Mouse (Mus musculus): ENCODE measurements around the gene Olfr148.
A peak's percentile ranks its signal among the peaks of the same experiment; 100 is the strongest.

Gene Olfr148

GRCm38 (mm10) chr9:39610355-39610754 is at the start of gene Olfr148:
Olfr148 (plus strand) TSS chr9:39610655.
- DNase-seq (ENCODE audit: low read depth): no peak

DNA sequence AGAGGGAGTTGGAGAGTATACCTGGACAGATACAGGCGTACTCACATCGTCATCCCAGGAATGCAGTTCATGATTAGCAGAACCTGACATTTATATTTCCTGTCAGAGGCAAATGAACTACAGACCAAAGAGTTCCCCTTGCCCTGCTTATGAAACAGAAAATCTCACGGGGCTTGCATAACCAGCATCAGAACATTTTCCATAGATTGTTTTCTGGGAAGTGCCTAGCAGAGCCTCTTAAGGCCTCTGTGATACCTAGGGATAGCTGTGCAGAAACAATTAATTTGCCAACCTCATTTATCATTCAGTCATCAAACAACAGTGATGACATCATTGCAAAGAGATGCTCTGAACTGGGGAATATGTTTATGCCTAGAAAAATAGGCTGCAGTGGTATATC is 35.0 kb upstream of the Olfr148 start, which contains the start of gene Olfr959:
Olfr959 (minus strand) TSS at position 101 of the 400 bp plus-strand sequence.
- DNase-seq (ENCODE audit: low read depth): no peak

DNA sequence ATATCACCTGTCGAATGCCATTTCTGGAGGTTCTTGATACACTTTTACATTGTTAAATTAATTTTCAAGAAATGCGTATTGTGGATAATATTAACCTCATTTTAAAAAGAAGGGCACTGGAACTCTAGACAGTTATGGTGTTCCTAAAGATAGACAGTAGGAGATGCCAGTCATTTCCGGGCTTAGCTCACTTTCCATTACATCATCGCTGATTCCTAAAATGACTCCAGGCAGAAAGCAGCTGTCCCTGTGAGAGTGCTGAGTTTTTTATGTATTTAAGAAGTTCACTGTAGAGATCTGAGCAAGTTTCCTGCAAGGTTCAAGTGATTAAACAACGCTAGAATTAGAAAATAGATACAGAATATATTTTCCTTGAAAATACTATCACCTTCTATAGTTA is 33.4 kb upstream of the Olfr148 start:
- no peak for DNase-seq (ENCODE audit: low read depth)

DNA sequence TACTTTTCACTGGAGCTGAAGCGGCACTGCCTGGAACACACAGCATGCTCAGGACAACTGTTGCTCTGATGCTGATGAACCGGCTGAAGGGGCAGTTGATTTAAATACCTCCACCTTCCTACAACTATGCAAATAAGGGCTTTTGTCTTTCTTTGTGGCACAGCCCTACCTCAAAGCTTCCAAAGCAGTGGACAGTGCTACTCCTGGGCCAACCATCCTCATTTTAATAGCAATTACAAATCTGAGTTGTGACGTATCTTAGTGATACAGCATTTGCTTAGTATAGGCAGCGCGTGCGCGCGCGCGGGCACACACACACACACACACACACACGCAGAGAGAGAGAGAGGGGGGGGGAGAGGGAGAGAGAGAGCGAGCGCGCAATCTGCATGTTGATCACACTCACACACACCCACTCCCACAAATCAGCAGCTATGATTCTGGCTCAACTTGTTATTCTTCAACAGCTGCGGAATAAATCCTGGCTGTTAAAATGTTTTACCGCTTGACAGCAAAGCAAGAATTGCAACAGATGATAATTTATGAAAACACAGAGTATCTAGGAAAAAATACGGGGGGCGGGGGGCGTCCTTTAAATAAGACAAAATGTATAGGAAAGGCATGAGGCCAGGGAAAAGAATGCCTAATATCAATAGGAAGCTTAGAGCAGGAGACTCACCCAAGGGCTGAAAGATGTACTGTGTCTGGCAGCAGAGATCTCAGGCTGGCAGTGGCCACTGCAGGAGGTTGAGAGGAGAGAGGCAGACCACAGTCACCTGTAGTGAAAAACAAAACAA is 7.7 kb upstream of the Olfr148 start:
- DNase-seq (ENCODE audit: low read depth): no peak

GRCm38 (mm10) chr9:39603333-39603845 is 7.1 kb upstream of the Olfr148 start:
- DNase-seq (ENCODE audit: low read depth): no peak

DNA sequence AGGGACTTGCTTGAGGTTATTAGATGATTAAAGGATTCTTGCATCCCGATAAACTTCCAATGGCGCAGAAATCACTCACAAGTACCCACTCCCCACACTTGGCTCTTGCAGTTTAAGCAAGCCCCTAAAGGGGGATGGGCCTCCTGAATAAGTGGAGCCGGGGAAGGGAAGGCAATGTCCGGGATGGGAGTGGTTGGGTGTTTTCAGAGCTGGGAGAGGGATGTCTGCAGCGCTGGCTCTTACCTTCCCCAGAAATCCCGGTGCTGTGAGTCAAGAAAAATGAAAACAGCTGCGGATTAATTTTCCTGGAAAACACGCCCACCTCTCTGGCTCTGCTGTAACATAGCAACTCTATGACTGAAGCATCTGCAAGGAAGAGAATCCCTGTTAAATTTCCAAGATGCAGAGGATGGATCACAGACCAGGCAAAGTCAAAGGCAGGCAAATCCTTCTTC is 6.4 kb upstream of the Olfr148 start, which contains the start of gene AW551984:
AW551984 (minus strand) TSS at position 405 of the 455 bp plus-strand sequence.
- no peak for DNase-seq (ENCODE audit: low read depth)

- no peak for DNase-seq (ENCODE audit: low read depth)
Observed at GRCm38 (mm10) chr9:39608497-39608896, 2.0 kb upstream of the Olfr148 start.

DNA sequence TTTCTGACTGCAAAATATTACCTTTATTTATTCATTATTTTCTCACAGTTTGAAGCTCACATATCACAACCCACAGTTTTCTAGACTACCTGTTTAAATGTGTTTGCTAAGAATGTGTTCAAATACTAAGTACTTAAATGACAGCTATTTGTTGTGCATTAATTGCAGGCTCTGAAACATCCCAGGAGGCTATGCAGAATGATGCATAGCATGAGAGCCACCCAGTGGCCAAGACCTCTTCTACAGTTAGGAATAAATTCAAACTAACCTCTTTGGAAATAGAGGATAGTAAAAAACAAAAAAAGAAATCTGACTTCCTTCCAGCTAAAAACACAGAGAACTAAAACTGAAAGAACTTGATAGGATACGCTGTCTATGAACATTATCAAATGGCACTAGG is 1.5 kb downstream of the Olfr148 start:
- DNase-seq (ENCODE audit: low read depth): peak; percentile 10

GRCm38 (mm10) chr9:39621073-39621472 is 10.6 kb downstream of the Olfr148 start, which contains the start of gene Olfr960:
Olfr960 (plus strand) TSS chr9:39621373.
- no peak for DNase-seq (ENCODE audit: low read depth)

DNA sequence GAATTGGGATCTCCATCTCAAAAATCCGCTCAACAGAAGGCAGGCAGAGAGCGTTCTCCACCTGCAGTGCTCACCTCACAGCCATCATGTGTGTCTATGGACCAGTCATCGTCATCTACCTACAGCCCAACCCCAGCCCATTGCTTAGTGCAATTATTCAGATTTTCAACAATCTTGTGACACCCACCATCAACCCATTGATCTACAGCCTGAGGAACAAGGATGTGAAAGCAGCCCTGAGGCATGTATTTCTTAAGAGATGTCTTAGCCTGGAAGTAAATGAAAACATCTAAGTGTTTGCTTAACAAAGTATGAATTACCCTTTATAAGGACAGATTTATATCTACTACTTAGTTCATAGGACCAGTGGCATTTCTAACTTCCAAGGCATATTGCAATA is 13.3 kb downstream of the Olfr148 start:
- DNase-seq (ENCODE audit: low read depth): no peak

DNA sequence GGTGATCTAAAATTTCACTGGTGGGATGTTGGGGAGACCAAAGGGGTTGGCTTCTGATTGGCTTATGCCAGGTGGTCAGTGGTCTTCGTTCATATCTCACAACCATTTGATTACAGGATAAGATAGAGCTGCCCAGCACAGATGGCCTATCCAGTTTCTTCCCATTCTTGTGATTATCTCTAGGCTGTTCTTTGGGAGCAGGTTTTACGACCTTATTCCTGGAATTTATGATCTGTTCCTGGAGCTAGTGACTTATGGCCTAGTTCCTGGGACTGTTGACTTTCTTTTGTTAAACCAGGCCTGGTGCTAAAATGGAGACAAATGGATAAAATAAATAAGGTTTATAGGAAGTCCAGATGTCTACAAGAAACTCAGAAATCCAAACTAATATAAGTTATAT is 14.3 kb downstream of the Olfr148 start:
- DNase-seq (ENCODE audit: low read depth): no peak

GRCm38 (mm10) chr9:39629069-39629468 is 18.6 kb downstream of the Olfr148 start:
- no peak for DNase-seq (ENCODE audit: low read depth)

GRCm38 (mm10) chr9:39633913-39634594 is 23.6 kb downstream of the Olfr148 start:
- peak; percentile 3 for DNase-seq (ENCODE audit: low read depth)

DNA sequence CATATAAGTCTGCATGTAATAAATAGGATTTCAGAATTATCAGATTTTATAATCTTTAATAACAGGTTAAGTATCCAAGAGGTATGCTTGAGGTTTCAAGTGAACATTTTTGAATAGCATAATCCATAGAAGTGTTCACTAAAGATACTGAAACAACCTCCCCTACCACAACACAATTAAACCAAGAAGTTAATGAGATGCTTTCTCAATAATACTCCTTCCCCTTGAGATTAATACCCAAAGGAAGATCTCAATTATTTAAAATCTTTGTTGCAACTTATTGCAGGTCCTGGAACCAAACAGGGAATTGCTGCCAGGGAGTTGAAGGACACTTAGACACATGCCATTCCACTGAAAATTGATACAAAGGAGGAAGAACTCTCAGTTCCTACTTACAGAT is 34.3 kb downstream of the Olfr148 start, which contains the start of gene Olfr961:
Olfr961 (plus strand) TSS at position 301 of the 400 bp plus-strand sequence.
- DNase-seq (ENCODE audit: low read depth): no peak

GRCm38 (mm10) chr9:39647382-39647781 is 36.9 kb downstream of the Olfr148 start:
- no peak for DNase-seq (ENCODE audit: low read depth)

DNA sequence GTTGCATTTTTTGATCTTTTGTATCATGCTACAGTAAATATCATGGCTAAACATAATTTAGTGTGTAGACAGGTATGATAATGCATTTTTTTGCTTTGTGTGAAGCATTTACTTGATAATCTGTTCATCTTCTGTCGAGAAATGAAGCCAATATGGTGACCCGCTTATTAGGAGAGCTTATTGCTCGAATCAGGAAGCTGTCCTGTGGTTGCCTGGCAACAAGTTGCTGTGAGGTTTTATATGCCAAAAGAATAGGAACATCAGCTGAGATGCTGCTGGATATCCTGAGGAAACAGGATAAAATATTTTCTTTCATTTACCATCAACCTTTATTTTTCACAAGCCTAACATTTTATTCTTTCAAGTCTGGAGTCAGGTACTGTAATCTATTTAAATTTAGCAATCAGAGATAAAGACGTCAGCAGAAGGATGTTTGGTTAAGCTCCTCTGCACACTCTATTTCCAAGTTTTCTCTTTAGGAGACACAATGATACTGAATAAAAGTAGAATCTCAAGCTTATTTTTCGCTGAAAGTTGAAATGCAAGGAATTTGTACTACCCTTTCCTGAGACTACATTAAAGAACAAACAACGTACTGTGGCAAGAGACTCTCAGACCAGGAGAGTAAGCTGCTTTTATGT is 44.4 kb downstream of the Olfr148 start:
- DNase-seq (ENCODE audit: low read depth): no peak

All from 416B (cell line).